ENCODE assay signal across 8 mouse cellular contexts in genomic region chr4:125116090-125116861, GRCm38 (mm10). TPM values are rescaled to one million over a fixed set of nuclear protein-coding genes. Genes with fewer than 3 reads are reported as not detected.
DNase-seq lines count a peak whose midpoint lies in the region.
"Had no signal": no experiment of that assay in that cellular context is flagged by ENCODE, and none has a peak within 500 bp of the region (broad histone marks: within the 10 kb centered on the region; RNA-seq: fewer than 3 reads in every experiment).

No protein-coding gene starts in this region.

- H3K4me3 ChIP-seq in brown adipose tissue, adult 24 weeks (ENCODE audit: insufficient read depth, low read depth, low read length) = no peak overlapping the region

- peaks cover 25% of the 10 kb centered on the region for H3K4me1 ChIP-seq in brown adipose tissue, adult 24 weeks (ENCODE audit: control insufficient read depth, insufficient read depth, insufficient read length, low read length)

- peak overlapping the region; percentile 95 for H3K27ac ChIP-seq in brown adipose tissue, adult 24 weeks (replicated peaks; ENCODE audit: low read depth, low read length)

- DNase-seq in thymus, postnatal 14 days = peak; percentile 35
- DNase-seq in thymus, postnatal 0 days (ENCODE audit: low spot score) = no peak
- DNase-seq in gastrocnemius, postnatal 10 days = peak; percentile 37
- peak; percentile 39 to 66 for DNase-seq in layer of hippocampus, adult 18-20 months (ENCODE audit: low spot score in 2 of 2)
- peak; percentile 85 to 87 for DNase-seq in lung, adult 18-20 months
- peak; percentile 55 to 69 for DNase-seq in right cerebral cortex, postnatal 36 days (ENCODE audit: low spot score in 2 of 2)

RNA-seq across cellular contexts. Expression of gene Zc3h12a, which starts 11.4 kb away (rescaled TPM):
- 3.0 and 3.5 TPM in 2 replicates for polyA plus RNA-seq in thymus, postnatal 0 days (2015; fragmentation: Nextera tagmentation; extraction: Ambion mirVana)
- polyA plus RNA-seq in brown adipose tissue, adult 24 weeks (2012; ENCODE audit: insufficient read depth, insufficient read length, missing spikeins) = 3.1 and 5.4 TPM in 2 replicates
- total RNA-seq in gastrocnemius, postnatal 10 days (2021) = 1 to 10 TPM; 2.0 to 2.2 TPM
- 1 to 10 TPM in 1 of 2 experiments, under 1 TPM in 1; 0.99 to 1.3 TPM for total RNA-seq in layer of hippocampus, adult 18-20 months (2021)

RNA-seq across cellular contexts. Expression of gene Meaf6, which starts 31.3 kb away (rescaled TPM):
- polyA plus RNA-seq in thymus, postnatal 0 days (2015; fragmentation: Nextera tagmentation; extraction: Ambion mirVana) = 48.4 and 57.8 TPM in 2 replicates
- 15.2 and 16.5 TPM in 2 replicates for polyA plus RNA-seq in brown adipose tissue, adult 24 weeks (2012; ENCODE audit: insufficient read depth, insufficient read length, missing spikeins)
- total RNA-seq in gastrocnemius, postnatal 10 days (2021) = 10 to 100 TPM in 1 of 2 experiments, 1 to 10 TPM in 1; 8.3 to 13.0 TPM
- total RNA-seq in layer of hippocampus, adult 18-20 months (2021) = 100 to 1,000 TPM; 113 to 118 TPM

RNA-seq across cellular contexts. Expression of gene Snip1, which starts 49.8 kb away (rescaled TPM):
- polyA plus RNA-seq in thymus, postnatal 0 days (2015; fragmentation: Nextera tagmentation; extraction: Ambion mirVana) = 37.3 and 38.2 TPM in 2 replicates
- 8.0 and 9.0 TPM in 2 replicates for polyA plus RNA-seq in brown adipose tissue, adult 24 weeks (2012; ENCODE audit: insufficient read depth, insufficient read length, missing spikeins)
- 1 to 10 TPM; 7.3 to 8.7 TPM for total RNA-seq in gastrocnemius, postnatal 10 days (2021)
- total RNA-seq in layer of hippocampus, adult 18-20 months (2021) = 10 to 100 TPM; 13.8 to 15.4 TPM

RNA-seq across cellular contexts. Expression of gene Dnali1, which starts 50.8 kb away (rescaled TPM):
- polyA plus RNA-seq in thymus, postnatal 0 days (2015; fragmentation: Nextera tagmentation; extraction: Ambion mirVana) = 0.22 and 0.30 TPM in 2 replicates
- not detected in 2 replicates for polyA plus RNA-seq in brown adipose tissue, adult 24 weeks (2012; ENCODE audit: insufficient read depth, insufficient read length, missing spikeins)
- total RNA-seq in gastrocnemius, postnatal 10 days (2021) = not detected
- total RNA-seq in layer of hippocampus, adult 18-20 months (2021) = 1 to 10 TPM in 1 of 2 experiments, under 1 TPM in 1; 0.84 to 1.1 TPM
- total RNA-seq: gastrocnemius, postnatal 4 days had no signal

Comparison
In these comparisons a context has a peak if more than half of its experiments do, and no peak if none do; other contexts are left out.
1. RNA of gene Meaf6, which starts 31.3 kb away (total RNA-seq): 113 to 118 TPM in layer of hippocampus, adult 18-20 months; 8.3 to 13.0 TPM in gastrocnemius, postnatal 10 days; every median in the first group is over 4 times any median in the second.